Mouse (Mus musculus): ENCODE data around the gene Prune1. TPM values are rescaled to one million over a fixed set of nuclear protein-coding genes. Genes with fewer than 3 reads are reported as not detected.

Gene Prune1
- total and polyA plus RNA-seq, 2 experiments from 2014 or later: 77.3 to 78.9 TPM

GRCm38 (mm10) chr3:95296103-95296469 lies 14.2 kb upstream of the Prune1 start:
- Histone ChIP-seq H3K36me3 (ENCODE audit: insufficient read depth, low read length) (peaks cover 13% of the 10 kb centered on the region), H3K27me3 (ENCODE audit: insufficient read depth, low read length) (no peaks in the 10 kb centered on the region), H3K9ac (replicated peaks; ENCODE audit: low read length, poor library complexity, severe bottlenecking) (no peak overlapping the region), H3K9me3 (ENCODE audit: low read length) (no peaks in the 10 kb centered on the region), H3K4me1 (ENCODE audit: insufficient read depth, low read length) (no peaks in the 10 kb centered on the region), H3K4me3 (ENCODE audit: low read depth, low read length) (no peak overlapping the region), H3K4me2 (ENCODE audit: low read depth, low read length, poor library complexity, severe bottlenecking) (no peak overlapping the region), H3K27ac (ENCODE audit: low read depth, low read length) (no peak overlapping the region)
- WGBS: 10% methylated on average over 5 of the region's 5 CpGs
- peak; percentile 74 for TF ChIP-seq CTCF (IDR thresholded peaks at IDR 0.05)
- DNase-seq (ENCODE audit: low spot score) (peak; percentile 54), ATAC-seq (ENCODE audit: low FRiP score) (0 out of 2 replicates have a peak, but pooled peaks have one; percentile 32)

GRCm38 (mm10) chr3:95295321-95296102 lies 13.6 kb upstream of the Prune1 start:
- ATAC-seq (ENCODE audit: low FRiP score) (no peak), DNase-seq (ENCODE audit: low spot score) (no peak)
- no peaks in the 10 kb centered on the region for H3K4me1 ChIP-seq (ENCODE audit: insufficient read depth, low read length)
- no peak overlapping the region for H3K4me3 ChIP-seq (ENCODE audit: low read depth, low read length)
- H3K27me3 ChIP-seq (ENCODE audit: insufficient read depth, low read length): no peaks in the 10 kb centered on the region
- no peak for TF ChIP-seq CTCF (IDR thresholded peaks at IDR 0.05)
- no peak overlapping the region for H3K9ac ChIP-seq (replicated peaks; ENCODE audit: low read length, poor library complexity, severe bottlenecking)
- no peak overlapping the region for H3K4me2 ChIP-seq (ENCODE audit: low read depth, low read length, poor library complexity, severe bottlenecking)
- 83% methylated on average over 11 of the region's 11 CpGs for WGBS
- peaks cover 13% of the 10 kb centered on the region for H3K36me3 ChIP-seq (ENCODE audit: insufficient read depth, low read length)
- no peak overlapping the region for H3K27ac ChIP-seq (ENCODE audit: low read depth, low read length)
- no peaks in the 10 kb centered on the region for H3K9me3 ChIP-seq (ENCODE audit: low read length)

GRCm38 (mm10) chr3:95294718-95295117 lies 12.8 kb upstream of the Prune1 start:
- 86% methylated on average over 5 of the region's 5 CpGs for WGBS
- Histone ChIP-seq H3K4me2 (ENCODE audit: low read depth, low read length, poor library complexity, severe bottlenecking) (no peak overlapping the region), H3K36me3 (ENCODE audit: insufficient read depth, low read length) (peaks cover 13% of the 10 kb centered on the region), H3K27me3 (ENCODE audit: insufficient read depth, low read length) (no peaks in the 10 kb centered on the region), H3K27ac (ENCODE audit: low read depth, low read length) (no peak overlapping the region), H3K4me1 (ENCODE audit: insufficient read depth, low read length) (no peaks in the 10 kb centered on the region), H3K4me3 (ENCODE audit: low read depth, low read length) (no peak overlapping the region), H3K9me3 (ENCODE audit: low read length) (no peaks in the 10 kb centered on the region), H3K9ac (replicated peaks; ENCODE audit: low read length, poor library complexity, severe bottlenecking) (no peak overlapping the region)
- ATAC-seq (ENCODE audit: low FRiP score) (no peak), DNase-seq (ENCODE audit: low spot score) (no peak)
- no peak for TF ChIP-seq CTCF (IDR thresholded peaks at IDR 0.05)

- DNase-seq (ENCODE audit: low spot score): no peak
- Histone ChIP-seq H3K27ac (ENCODE audit: low read depth, low read length) (no peak overlapping the region), H3K9ac (replicated peaks; ENCODE audit: low read length, poor library complexity, severe bottlenecking) (no peak overlapping the region), H3K9me3 (ENCODE audit: low read length) (no peaks in the 10 kb centered on the region), H3K4me3 (ENCODE audit: low read depth, low read length) (no peak overlapping the region), H3K27me3 (ENCODE audit: insufficient read depth, low read length) (no peaks in the 10 kb centered on the region), H3K4me2 (ENCODE audit: low read depth, low read length, poor library complexity, severe bottlenecking) (no peak overlapping the region), H3K4me1 (ENCODE audit: insufficient read depth, low read length) (no peaks in the 10 kb centered on the region), H3K36me3 (ENCODE audit: insufficient read depth, low read length) (peaks cover 13% of the 10 kb centered on the region)
- WGBS: 89% methylated on average over 7 of the region's 7 CpGs
- no peak for TF ChIP-seq CTCF (IDR thresholded peaks at IDR 0.05)
- ATAC-seq (ENCODE audit: low FRiP score): no peak
Measured at GRCm38 (mm10) chr3:95294316-95294715, 12.4 kb upstream of the Prune1 start.

GRCm38 (mm10) chr3:95293537-95293936 lies 11.7 kb upstream of the Prune1 start:
- Histone ChIP-seq H3K4me2 (ENCODE audit: low read depth, low read length, poor library complexity, severe bottlenecking) (no peak overlapping the region), H3K27me3 (ENCODE audit: insufficient read depth, low read length) (no peaks in the 10 kb centered on the region), H3K4me1 (ENCODE audit: insufficient read depth, low read length) (no peaks in the 10 kb centered on the region), H3K4me3 (ENCODE audit: low read depth, low read length) (no peak overlapping the region), H3K27ac (ENCODE audit: low read depth, low read length) (no peak overlapping the region), H3K9me3 (ENCODE audit: low read length) (no peaks in the 10 kb centered on the region), H3K36me3 (ENCODE audit: insufficient read depth, low read length) (peaks cover 15% of the 10 kb centered on the region), H3K9ac (replicated peaks; ENCODE audit: low read length, poor library complexity, severe bottlenecking) (no peak overlapping the region)
- WGBS: 84% methylated on average over 11 of the region's 11 CpGs
- TF ChIP-seq CTCF (IDR thresholded peaks at IDR 0.05): no peak
- DNase-seq (ENCODE audit: low spot score) (no peak), ATAC-seq (ENCODE audit: low FRiP score) (no peak)

GRCm38 (mm10) chr3:95292899-95293298 lies 11.0 kb upstream of the Prune1 start:
- Histone ChIP-seq H3K27me3 (ENCODE audit: insufficient read depth, low read length) (no peaks in the 10 kb centered on the region), H3K36me3 (ENCODE audit: insufficient read depth, low read length) (peaks cover 19% of the 10 kb centered on the region), H3K9ac (replicated peaks; ENCODE audit: low read length, poor library complexity, severe bottlenecking) (no peak overlapping the region), H3K4me3 (ENCODE audit: low read depth, low read length) (no peak overlapping the region), H3K4me2 (ENCODE audit: low read depth, low read length, poor library complexity, severe bottlenecking) (no peak overlapping the region), H3K9me3 (ENCODE audit: low read length) (no peaks in the 10 kb centered on the region), H3K4me1 (ENCODE audit: insufficient read depth, low read length) (no peaks in the 10 kb centered on the region), H3K27ac (ENCODE audit: low read depth, low read length) (no peak overlapping the region)
- WGBS: 95% methylated on average over 2 of the region's 2 CpGs
- TF ChIP-seq CTCF (IDR thresholded peaks at IDR 0.05): no peak
- no peak for DNase-seq (ENCODE audit: low spot score)
- ATAC-seq (ENCODE audit: low FRiP score): no peak
